ENCODE assay signal across 8 mouse cellular contexts in the genomic region with DNA sequence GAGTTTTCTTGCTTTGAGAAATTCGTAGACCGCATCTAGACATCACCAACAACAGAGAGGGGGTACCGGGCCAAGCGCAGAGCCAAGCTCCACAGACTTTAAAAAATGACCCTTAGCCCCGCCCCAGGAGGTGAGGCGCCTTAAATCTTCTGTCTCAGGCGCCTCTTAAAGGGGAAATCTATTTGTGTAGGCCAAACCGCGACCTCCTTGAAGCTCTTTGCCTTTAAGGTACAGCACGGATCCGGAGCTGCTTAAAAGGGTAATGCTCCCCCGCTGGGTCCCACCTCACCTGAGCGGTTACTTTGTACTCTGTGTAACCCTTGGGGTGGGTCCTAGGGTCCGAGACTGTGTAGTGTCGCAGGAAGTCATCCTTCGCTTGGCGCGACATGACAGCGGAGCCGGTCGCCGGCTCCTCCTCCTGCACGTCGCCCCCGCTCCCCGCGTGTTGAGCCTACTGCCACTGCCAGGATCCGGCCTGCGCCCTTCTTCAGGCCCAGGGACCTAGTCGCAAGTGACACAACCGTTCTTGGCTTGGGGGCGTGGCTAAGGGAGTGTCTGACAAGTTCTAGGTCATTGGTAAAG. TPM values are rescaled to one million over a fixed set of nuclear protein-coding genes. Genes with fewer than 3 reads are reported as not detected.
A peak's percentile ranks its signal among the peaks of the same experiment; 100 is the strongest.
DNase-seq lines count a peak whose midpoint lies in the region; ATAC-seq lines count a peak whose summit lies in the region.

A gene (minus strand): TSS at position 545 of the 582 bp plus-strand sequence.

- no peaks in the 10 kb centered on the region for H3K36me3 ChIP-seq in hindbrain, embryonic 16.5 days (ENCODE audit: control insufficient read depth, insufficient read depth, low read length)
- H3K36me3 ChIP-seq in macrophage (ENCODE audit: inconsistent target) = 0 out of 2 replicates have a peak, but pooled peaks cover 7% of the 10 kb centered on the region

- peak within 1 kb of the TSS; percentile 61 for H3K4me2 ChIP-seq in hindbrain, embryonic 16.5 days (ENCODE audit: low read length)

- no peaks in the 10 kb centered on the region for H3K4me1 ChIP-seq in hindbrain, embryonic 16.5 days (ENCODE audit: control insufficient read depth, insufficient read depth, low read depth, low read length)

- H3K9ac ChIP-seq in hindbrain, embryonic 16.5 days (ENCODE audit: low read depth, low read length) = peak within 1 kb of the TSS; percentile 75

- peak; percentile 96 for ATAC-seq in hindbrain, embryonic 16.5 days

- peak within 1 kb of the TSS; percentile 91 for H3K27ac ChIP-seq in hindbrain, embryonic 16.5 days (ENCODE audit: low read depth, low read length)
- H3K27ac ChIP-seq in macrophage = peak within 1 kb of the TSS; percentile 81

- DNase-seq in WW6 (ENCODE audit: low read depth, low spot score) = peak; percentile 90
- peak; percentile 74 to 87 for DNase-seq in cerebellum, postnatal 4 days (ENCODE audit: low spot score in 2 of 2)
- DNase-seq in gastrocnemius, adult 18-20 months (ENCODE audit: low spot score) = peak; percentile 95
- peak; percentile 93 to 94 for DNase-seq in left cerebral cortex, adult 18-20 months (ENCODE audit: low spot score in 2 of 2)
- peak; percentile 97 for DNase-seq in right cerebral cortex, adult 18-20 months
- peak; percentile 71 for DNase-seq in urinary bladder, postnatal 10 days (ENCODE audit: low spot score)

- WGBS in hindbrain, embryonic 16.5 days = under 1% methylated on average over 32 of the region's 32 CpGs
- under 1% methylated on average over 32 of the region's 32 CpGs for WGBS in macrophage (ENCODE audit: missing documents)

- H3K27me3 ChIP-seq in hindbrain, embryonic 16.5 days (replicated peaks; ENCODE audit: control insufficient read depth, insufficient read depth, low read length) = no peaks in the 10 kb centered on the region

- H3K9me3 ChIP-seq in hindbrain, embryonic 16.5 days (ENCODE audit: control insufficient read depth, low read length) = no peaks in the 10 kb centered on the region

- H3K79me2 ChIP-seq in macrophage (ENCODE audit: inconsistent target) = peaks cover 6% of the 10 kb centered on the region; the same call in 1 of the 2 replicates

- H3K4me3 ChIP-seq in hindbrain, embryonic 16.5 days (ENCODE audit: low read length) = peak within 1 kb of the TSS; percentile 61
- H3K4me3 ChIP-seq in macrophage (ENCODE audit: inconsistent target) = peak within 1 kb of the TSS; percentile 67

RNA-seq across cellular contexts. Expression of the gene that starts here (rescaled TPM):
- total RNA-seq in gastrocnemius, adult 18-20 months (2021) = 10 to 100 TPM in 1 of 2 experiments, 1 to 10 TPM in 1; 9.7 to 10.9 TPM
- polyA plus RNA-seq in hindbrain, embryonic 16.5 days (2015; fragmentation: Nextera tagmentation; extraction: Ambion mirVana) = 64.3 and 66.9 TPM in 2 replicates
- 10 to 100 TPM; 41.6 to 44.8 TPM for total RNA-seq in left cerebral cortex, adult 18-20 months (2021)
- 10 to 100 TPM in 24 of 26 experiments, 1 to 10 TPM in 2; 5.6 to 97.0 (median 55.0) TPM for total RNA-seq in macrophage (2018; cell fraction: chromatin; rRNA removed)
- total RNA-seq in macrophage (2018; cell fraction: cytosol; rRNA removed) = 10 to 100 TPM; 24.8 to 48.8 (median 38.4) TPM
- 10 to 100 TPM in 25 of 26 experiments, 1 to 10 TPM in 1; 9.1 to 77.4 (median 46.5) TPM for total RNA-seq in macrophage (2018; cell fraction: nucleus; rRNA removed)
- polyA plus RNA-seq in macrophage (2018) = 28.8 to 41.8 TPM (median 33.8 TPM) in 3 replicates

Comparison
In these comparisons a context has a peak if more than half of its experiments do, and no peak if none do; other contexts are left out.
1. Peak in every context shown above with its lines: DNase-seq, ATAC-seq, H3K4me3 ChIP-seq and H3K27ac ChIP-seq.